Mouse (Mus musculus) ES-Bruce4 (cell line): Measurements from ENCODE around the gene Aff3.

Source experiments
- CTCF ChIP-seq: IDR thresholded peaks from one replicate; pipeline ENCODE4 v1.8.1; 2011; ENCODE audit warnings: low read depth, low read length
- EP300 ChIP-seq: IDR thresholded peaks from 2 replicates; pipeline ENCODE4 v1.6.1; 2011; ENCODE audit warnings: low read depth, low read length; ENCODE audit not compliant: insufficient read depth
- POLR2A ChIP-seq: IDR thresholded peaks from one replicate; pipeline ENCODE4 v1.8.1; 2011; ENCODE audit warnings: low read length; ENCODE audit not compliant: insufficient read depth

DNA sequence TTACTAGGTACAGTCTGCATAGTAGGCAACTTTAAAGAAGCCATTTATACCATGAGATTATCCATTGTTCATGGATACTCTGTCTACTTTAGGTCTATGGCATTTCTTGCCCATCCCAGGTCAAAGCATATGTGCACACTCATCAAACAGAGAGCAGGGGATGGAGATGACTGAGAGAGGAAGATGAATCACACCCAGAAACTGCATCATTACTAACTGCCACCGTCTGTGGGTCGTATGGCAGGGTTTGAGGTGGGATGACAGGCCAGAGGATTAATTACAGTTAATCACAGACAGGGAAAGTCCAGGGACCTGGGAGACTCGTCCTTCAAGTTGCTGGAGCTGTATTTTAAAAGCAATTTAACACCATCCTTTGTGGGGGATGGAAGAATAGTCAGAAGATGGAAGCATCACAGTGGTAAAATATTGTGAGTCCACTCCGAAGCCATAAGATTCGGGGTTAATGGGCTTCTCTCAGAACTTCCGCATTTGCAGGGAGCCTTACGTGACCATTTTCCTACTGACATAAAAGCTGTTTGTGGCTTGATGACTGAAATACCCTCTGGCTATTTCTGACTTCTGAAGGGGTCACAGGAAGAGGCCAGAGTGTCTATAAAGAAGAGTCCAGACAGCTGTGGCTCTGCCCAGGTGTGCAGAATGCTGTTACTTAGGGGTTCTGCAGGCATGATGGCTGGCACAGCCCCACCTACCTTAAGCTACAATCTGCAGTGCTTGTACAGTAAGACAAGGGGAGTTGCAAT, 427.5 kb downstream of the Aff3 start:
- TF ChIP-seq CTCF = no peak
- TF ChIP-seq POLR2A = no peak
- TF ChIP-seq EP300 = no peak
